Comparison of ENCODE assay signal across 22 mouse cellular contexts in genomic region chr1:129867714-129868113, GRCm38 (mm10).
DNase-seq lines count a peak whose midpoint lies in the region; ATAC-seq and TF ChIP-seq lines count a peak whose summit lies in the region.
"Had no signal": no experiment of that assay in that cellular context is flagged by ENCODE, and none has a peak within 500 bp of the region (broad histone marks: within the 10 kb centered on the region; RNA-seq: fewer than 3 reads in every experiment).

No protein-coding gene starts in this region.

- no peak overlapping the region for H3K4me3 ChIP-seq in cerebellum, adult 2 months (replicated peaks; ENCODE audit: insufficient read depth, low read depth, low read length)
- no peak overlapping the region for H3K4me3 ChIP-seq in gastrocnemius, adult 2 months
- no peak overlapping the region for H3K4me3 ChIP-seq in neural tube, embryonic 15.5 days (replicated peaks)
- H3K4me3 ChIP-seq: embryonic facial prominence, embryonic 10.5 days; erythroblast, embryonic 14.5 days; forebrain, embryonic 15.5 days; heart, embryonic 15.5 days; midbrain, embryonic 10.5 days; neural tube, embryonic 13.5 days had no signal

- no peaks in the 10 kb centered on the region for H3K27me3 ChIP-seq in cerebellum, adult 2 months (ENCODE audit: control insufficient read depth, insufficient read depth, low read length)
- no peaks in the 10 kb centered on the region for H3K27me3 ChIP-seq in neural tube, embryonic 15.5 days (replicated peaks)
- H3K27me3 ChIP-seq: forebrain, embryonic 15.5 days; heart, embryonic 15.5 days; neural tube, embryonic 13.5 days had no signal

- H3K4me2 ChIP-seq in neural tube, embryonic 15.5 days, result no peak overlapping the region
- H3K4me2 ChIP-seq: forebrain, embryonic 15.5 days; heart, embryonic 15.5 days; liver, embryonic 11.5 days; neural tube, embryonic 13.5 days had no signal

- intact Hi-C loops in left cerebral cortex, postnatal 4 days (cut with DNase I), result no loop called here
- intact Hi-C loops in gastrocnemius, adult 2 months (cut with DNase I), result no loop called here

- no peak for TF ChIP-seq POLR2A in cerebellum, adult 2 months (IDR thresholded peaks at IDR 0.05; ENCODE audit: borderline replicate concordance, insufficient read depth, low read length)

- no peak overlapping the region for H3K9ac ChIP-seq in neural tube, embryonic 15.5 days (replicated peaks)
- H3K9ac ChIP-seq: forebrain, embryonic 15.5 days; heart, embryonic 15.5 days; neural tube, embryonic 13.5 days had no signal

- H3K36me3 ChIP-seq in neural tube, embryonic 15.5 days, result no peaks in the 10 kb centered on the region
- H3K36me3 ChIP-seq: embryonic facial prominence, embryonic 10.5 days; forebrain, embryonic 15.5 days; heart, embryonic 15.5 days; midbrain, embryonic 10.5 days; neural tube, embryonic 13.5 days had no signal

- H3K4me1 ChIP-seq in cerebellum, adult 2 months (ENCODE audit: control insufficient read depth, insufficient read depth, low read length), result peaks cover 4% of the 10 kb centered on the region; the same call in 1 of the 2 replicates
- no peaks in the 10 kb centered on the region for H3K4me1 ChIP-seq in neural tube, embryonic 15.5 days
- H3K4me1 ChIP-seq: embryonic facial prominence, embryonic 10.5 days; forebrain, embryonic 15.5 days; heart, embryonic 15.5 days; midbrain, embryonic 10.5 days; neural tube, embryonic 13.5 days had no signal

- peak; percentile 32 for DNase-seq in left cerebral cortex, postnatal 4 days
- no peak for DNase-seq in left cerebral cortex, adult 11 months (ENCODE audit: low spot score)
- DNase-seq in cerebellum, adult 2 months, result peak; percentile 80 to 87
- DNase-seq in gastrocnemius, adult 2 months, result peak; percentile 78
- no peak for DNase-seq in embryo, embryonic 10 days (ENCODE audit: low spot score)
- DNase-seq: kidney, adult 2 months; kidney, postnatal 25 days; lung, adult 2 months; lung, postnatal 36 days; spleen, adult 18-20 months; thymus, adult 18-20 months had no signal

- no peak for ATAC-seq in erythroblast, adult 5-6 weeks (replicated peaks; ENCODE audit: low FRiP score, poor library complexity, severe bottlenecking)
- ATAC-seq in neural tube, embryonic 15.5 days (ENCODE audit: low FRiP score), result no peak
- ATAC-seq: activated CD4-positive, CD25-positive, alpha-beta regulatory T cell, adult 4 months; forebrain, embryonic 15.5 days; Patski had no signal

- no peaks in the 10 kb centered on the region for H3K9me3 ChIP-seq in neural tube, embryonic 15.5 days (replicated peaks)
- H3K9me3 ChIP-seq: embryonic facial prominence, embryonic 10.5 days; forebrain, embryonic 15.5 days; heart, embryonic 15.5 days; midbrain, embryonic 10.5 days; neural tube, embryonic 13.5 days had no signal

- no peak for TF ChIP-seq CTCF in cerebellum, adult 2 months (IDR thresholded peaks at IDR 0.05; ENCODE audit: borderline replicate concordance, insufficient read depth, low read depth, low read length)
- TF ChIP-seq CTCF in gastrocnemius, adult 2 months (IDR thresholded peaks at IDR 0.05), result no peak

- no peak overlapping the region for H3K27ac ChIP-seq in cerebellum, adult 2 months (ENCODE audit: insufficient read depth, low read length)
- peak overlapping the region; percentile 65 for H3K27ac ChIP-seq in gastrocnemius, adult 2 months
- no peak overlapping the region for H3K27ac ChIP-seq in neural tube, embryonic 15.5 days (replicated peaks)
- H3K27ac ChIP-seq: embryonic facial prominence, embryonic 10.5 days; forebrain, embryonic 15.5 days; heart, embryonic 15.5 days; midbrain, embryonic 10.5 days; neural tube, embryonic 13.5 days had no signal

- 21% methylated on average over 6 of the region's 6 CpGs for WGBS in cerebellum, adult 2 months
- 81% methylated on average over 6 of the region's 6 CpGs for WGBS in neural tube, embryonic 15.5 days

Comparison
In these comparisons a context has a peak if more than half of its experiments do, and no peak if none do; other contexts are left out.
1. DNase-seq: peak in left cerebral cortex, postnatal 4 days (single experiment), cerebellum, adult 2 months (2 of 2) and gastrocnemius, adult 2 months (single experiment); none in left cerebral cortex, adult 11 months (single experiment) and embryo, embryonic 10 days (single experiment).